Mouse (Mus musculus) A20 (cell line): ENCODE results near the gene Duxbl1.
"Not testable (repeated sequence)": the region's sequence is repeated elsewhere in the genome, so short reads cannot be mapped to it uniquely, and the experiment has no call there.

Source experiments
- DNase-seq: peaks from one replicate; pipeline ENCODE4 v3.0.0-alpha.2; 2011; ENCODE audit warnings: low read depth, low spot score

Duxbl1 gene

GRCm38 (mm10) chr14:25978371-25979241 is at the start of gene Duxbl1:
Duxbl1 (plus strand) TSS chr14:25978577.
- DNase-seq: not testable (repeated sequence)

- DNase-seq: not testable (repeated sequence)
Observed at GRCm38 (mm10) chr14:25936867-25937630, 41.3 kb upstream of the Duxbl1 start.

- not testable (repeated sequence) for DNase-seq
Observed at GRCm38 (mm10) chr14:25938004-25938403, 40.4 kb upstream of the Duxbl1 start, which contains the start of gene Cphx1. Cphx1 (plus strand) TSS chr14:25938304.

DNA sequence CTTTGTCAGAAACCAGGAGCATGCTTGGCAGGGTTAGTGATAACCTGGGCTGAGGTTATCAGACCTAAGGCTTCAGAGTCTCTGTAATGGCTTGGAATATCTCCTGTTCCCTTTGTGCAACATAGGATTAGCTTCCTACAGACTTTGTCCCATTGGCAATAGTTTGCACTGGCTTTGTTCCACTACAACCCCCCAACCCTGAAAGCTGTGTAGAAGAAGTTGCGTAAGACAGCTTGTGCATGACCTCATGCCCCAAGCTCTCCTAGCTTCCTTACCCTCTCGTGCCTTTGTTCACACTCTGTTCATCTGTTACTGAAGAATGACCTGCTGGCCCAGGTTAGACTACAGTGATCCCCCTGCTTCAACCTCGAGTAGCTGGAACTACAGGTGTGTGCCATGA is 20.5 kb upstream of the Duxbl1 start:
- not testable (repeated sequence) for DNase-seq

GRCm38 (mm10) chr14:25979242-25979941 is 1.0 kb downstream of the Duxbl1 start:
- DNase-seq: not testable (repeated sequence)

- DNase-seq: not testable (repeated sequence)
Observed at GRCm38 (mm10) chr14:25981880-25982279, 3.5 kb downstream of the Duxbl1 start.

DNA sequence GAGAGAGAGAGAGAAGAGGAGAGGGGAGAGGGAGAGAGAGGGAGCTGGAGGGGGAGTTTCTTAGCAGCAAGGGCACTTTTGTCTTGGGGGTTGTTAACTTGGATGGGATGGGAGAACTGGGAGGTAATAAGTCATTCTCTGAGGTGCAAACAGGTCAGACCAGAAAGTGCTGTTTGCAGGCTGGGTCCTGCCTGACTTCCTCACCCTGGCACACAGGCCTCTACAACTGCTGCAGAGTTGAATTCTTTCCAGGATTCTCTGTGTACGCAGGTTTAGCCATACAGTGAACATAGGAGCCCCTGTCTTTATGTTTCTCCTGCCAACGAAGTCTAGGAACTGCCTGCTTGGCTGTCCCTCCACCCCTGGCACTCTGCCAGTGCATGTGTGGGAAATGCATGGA is 29.1 kb downstream of the Duxbl1 start:
- DNase-seq: not testable (repeated sequence)

- not testable (repeated sequence) for DNase-seq
Observed at GRCm38 (mm10) chr14:26016414-26016813, 38.0 kb downstream of the Duxbl1 start.

DNA sequence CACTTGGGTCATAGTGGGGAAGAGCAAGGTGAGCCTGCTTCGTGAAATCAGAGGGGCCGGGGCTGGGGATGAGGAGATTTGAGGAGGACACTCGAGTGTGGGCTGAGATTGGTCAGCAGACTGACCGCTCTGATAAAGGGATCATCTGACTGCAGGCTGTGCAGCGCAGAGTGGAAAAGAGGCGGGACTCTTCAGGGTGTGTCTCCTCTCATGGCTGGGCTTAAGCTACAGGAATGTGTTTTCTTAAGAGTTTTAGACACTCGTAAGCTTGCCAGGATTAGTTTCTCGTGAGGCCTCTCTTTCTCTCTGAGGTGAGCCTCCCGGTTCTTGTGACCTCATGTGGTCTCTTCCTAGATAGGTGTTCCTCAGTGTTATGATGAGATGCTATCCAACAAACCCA is 43.2 kb downstream of the Duxbl1 start:
- DNase-seq: not testable (repeated sequence)

GRCm38 (mm10) chr14:26022831-26023230 is 44.5 kb downstream of the Duxbl1 start:
- DNase-seq: not testable (repeated sequence)

DNA sequence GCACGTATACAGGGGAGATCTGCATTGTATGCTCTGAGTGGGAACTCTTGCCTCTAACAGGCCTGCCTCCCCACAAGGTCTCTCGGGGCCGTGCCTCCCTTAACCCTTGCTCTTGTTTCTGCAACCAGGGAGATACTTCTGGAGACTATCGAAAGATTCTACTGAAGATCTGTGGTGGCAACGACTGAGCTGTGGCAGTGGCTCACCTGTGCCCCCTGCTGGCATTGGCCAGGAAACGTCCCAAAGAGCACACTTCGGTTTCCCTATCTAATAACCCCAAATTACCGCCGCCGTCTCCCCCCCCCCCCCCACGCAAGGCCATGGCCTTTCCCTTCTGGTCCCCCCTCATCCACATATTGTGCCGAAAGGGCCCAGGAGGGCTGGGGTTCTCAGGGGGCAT is 47.3 kb downstream of the Duxbl1 start:
- not testable (repeated sequence) for DNase-seq

GRCm38 (mm10) chr14:26034364-26034763 is 56.0 kb downstream of the Duxbl1 start:
- not testable (repeated sequence) for DNase-seq

GRCm38 (mm10) chr14:26035439-26035838 is 57.1 kb downstream of the Duxbl1 start:
- not testable (repeated sequence) for DNase-seq
